Mouse (Mus musculus) naive thymus-derived CD4-positive, alpha-beta T cell, adult 2 months (primary cell): Measurements from ENCODE around the gene Slc35a5.

Experiments used
- DNase-seq: peaks from one replicate; pipeline ENCODE4 v3.0.0-alpha.2; 2011; ENCODE audit warnings: low read depth

Gene Slc35a5

DNA sequence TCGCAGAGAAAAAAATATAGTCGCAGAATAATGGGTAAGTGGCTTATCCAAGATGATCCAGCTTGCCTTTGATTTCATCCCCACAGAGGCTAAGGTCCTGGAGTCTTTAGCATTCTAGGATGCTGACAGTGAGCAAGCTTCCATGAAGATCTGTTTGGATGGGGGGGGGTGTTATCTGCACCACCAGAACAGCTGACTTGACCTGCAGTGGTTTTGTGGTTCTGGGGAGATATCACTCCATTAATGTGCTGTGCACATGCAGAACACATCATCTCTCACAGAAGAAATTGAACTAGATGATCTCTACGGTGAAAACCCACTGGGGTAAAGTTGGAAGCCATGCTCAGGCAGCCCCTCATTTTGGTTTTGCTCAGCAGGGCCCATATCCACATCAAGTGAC is 41.3 kb downstream of the Slc35a5 start:
- no peak for DNase-seq

DNA sequence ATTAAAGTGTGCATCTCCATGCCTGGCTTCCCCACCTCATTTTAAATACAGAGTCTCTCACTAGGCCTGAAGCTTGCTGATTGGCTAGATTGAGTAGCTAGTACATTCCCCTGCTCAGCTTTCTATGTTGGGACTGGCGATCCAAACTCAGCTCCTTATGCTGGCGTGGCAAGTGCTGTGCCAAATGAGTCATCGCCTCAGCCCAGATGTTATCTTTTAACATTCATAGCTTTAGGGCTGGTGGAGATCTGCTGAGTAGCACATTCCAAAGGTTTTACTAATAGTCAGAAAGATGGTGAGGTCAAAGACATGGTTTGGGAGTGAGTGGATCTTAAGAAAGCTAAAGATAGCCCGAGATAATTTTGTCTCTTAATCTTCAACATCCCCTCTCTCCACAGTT is 48.0 kb downstream of the Slc35a5 start:
- no peak for DNase-seq

DNA sequence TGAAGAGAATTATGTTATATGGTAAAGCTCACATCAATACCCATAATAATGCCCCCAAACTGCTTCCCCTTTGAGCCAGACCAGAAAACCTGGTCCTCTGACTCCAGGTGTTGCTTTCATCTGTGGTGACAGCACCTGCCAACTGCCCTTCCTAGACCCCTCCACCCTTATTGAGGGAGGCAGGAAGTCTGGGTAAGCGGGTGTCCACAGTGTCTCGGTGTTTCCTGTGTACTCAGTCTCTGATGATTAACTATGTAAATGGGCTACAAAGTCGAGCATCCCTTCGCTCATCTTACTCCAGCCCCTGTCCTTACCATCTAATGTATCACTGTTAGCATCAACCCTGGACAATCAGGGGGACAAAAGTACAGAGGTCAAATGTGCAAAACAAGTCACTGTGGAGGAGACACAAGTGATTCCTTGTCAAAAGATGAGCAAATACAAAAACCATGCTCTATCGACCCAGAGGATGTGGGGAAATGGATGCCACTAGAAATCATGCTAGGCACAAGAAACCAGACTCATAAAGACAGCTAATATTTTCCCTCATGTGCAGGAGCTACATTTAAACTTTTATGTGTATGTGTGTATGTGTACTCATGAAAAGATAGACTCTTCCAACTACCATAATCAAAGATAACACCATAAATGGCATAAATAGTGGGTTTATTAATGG is 50.2 kb downstream of the Slc35a5 start:
- DNase-seq: peak; percentile 11

DNA sequence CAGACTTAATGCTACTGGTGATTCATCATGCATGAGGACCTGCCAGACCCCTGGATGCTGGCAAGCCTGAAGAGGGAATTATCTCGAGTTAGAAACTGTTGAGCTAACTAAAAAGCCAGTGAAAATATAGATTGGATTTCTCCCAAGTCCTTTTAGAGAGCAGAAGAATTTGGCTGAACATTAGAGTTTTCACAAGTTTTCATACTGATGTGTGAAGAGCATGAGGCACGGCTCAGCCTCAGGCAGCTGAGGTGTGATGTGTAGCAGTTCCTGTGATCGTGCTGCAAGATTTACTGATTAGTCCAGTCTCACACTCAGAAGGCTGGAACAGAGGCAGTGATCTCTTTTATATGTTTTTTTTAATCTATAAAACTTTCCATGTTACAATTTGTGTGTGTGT is 53.5 kb downstream of the Slc35a5 start:
- DNase-seq: no peak

- no peak for DNase-seq
Observed at GRCm38 (mm10) chr16:45100892-45101291, 57.6 kb downstream of the Slc35a5 start.

DNA sequence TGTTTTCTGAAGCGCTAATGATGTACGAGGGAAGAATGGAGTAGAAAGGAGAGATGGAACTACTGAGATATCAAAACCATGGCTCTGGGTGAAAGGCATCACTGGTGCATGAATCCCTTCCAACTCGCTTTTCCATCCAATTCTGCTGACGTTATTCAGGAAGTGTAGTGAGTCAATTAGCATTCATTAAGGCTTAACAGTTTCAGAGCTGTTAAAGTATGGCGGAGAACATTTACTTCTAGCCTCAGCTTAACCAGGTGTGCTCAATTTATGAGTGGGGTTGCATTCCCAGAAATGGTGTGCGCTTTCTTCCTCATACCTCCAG is 59.7 kb downstream of the Slc35a5 start:
- no peak for DNase-seq

GRCm38 (mm10) chr16:45098186-45098885 is 60.2 kb downstream of the Slc35a5 start:
- no peak for DNase-seq

- no peak for DNase-seq
Observed at GRCm38 (mm10) chr16:45097467-45097866, 61.0 kb downstream of the Slc35a5 start.

GRCm38 (mm10) chr16:45095561-45096482 is 62.7 kb downstream of the Slc35a5 start:
- no peak for DNase-seq

DNA sequence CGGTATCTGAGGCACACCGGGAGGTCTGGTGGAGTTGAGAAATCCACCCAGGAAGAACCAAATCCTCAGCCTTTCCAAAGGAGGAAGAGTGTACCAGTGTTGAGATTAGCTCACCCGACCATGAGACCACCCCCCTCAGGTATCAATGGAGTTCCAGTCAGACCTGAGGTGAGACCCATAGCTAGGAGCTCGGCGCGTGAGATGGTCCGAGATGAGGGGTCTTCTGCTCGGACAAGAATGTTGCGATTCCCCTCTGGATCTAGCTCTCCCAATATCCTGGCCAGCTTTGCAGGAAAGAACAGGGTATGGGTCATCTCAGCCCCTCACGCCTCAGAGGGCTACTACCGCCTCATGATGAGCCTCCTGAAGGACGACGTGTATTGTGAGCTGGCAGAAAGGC is 63.5 kb downstream of the Slc35a5 start:
- DNase-seq: no peak

- peak; percentile 8 for DNase-seq
Observed at GRCm38 (mm10) chr16:45094136-45094756, 64.3 kb downstream of the Slc35a5 start.

DNA sequence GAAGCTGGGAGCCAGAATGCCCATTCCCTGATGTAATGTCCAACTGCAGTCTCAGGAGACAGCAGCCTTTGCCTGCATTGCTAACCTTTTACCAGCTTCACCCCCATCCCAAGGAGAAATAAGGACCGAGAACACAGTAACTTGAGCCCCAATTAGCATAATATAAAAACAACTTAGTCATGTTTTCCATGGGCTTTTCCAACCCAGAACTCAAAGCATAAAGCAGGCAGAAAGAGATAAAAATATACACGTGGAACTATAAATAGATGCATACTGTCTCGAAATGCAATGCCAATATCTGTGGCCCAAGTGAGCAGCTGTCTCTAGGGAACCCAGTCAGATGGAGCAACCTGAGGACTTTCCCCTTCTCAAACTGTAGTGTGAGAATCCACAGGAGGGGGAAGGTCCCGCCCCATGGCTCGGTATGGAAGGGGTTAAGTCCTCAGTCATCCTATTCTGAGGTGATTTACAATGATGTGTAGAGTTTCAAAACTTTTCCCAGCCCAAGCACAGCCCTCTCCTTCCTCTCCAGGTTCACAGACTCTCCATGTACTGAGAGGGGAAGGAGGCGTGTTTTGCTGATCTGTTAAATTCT is 65.3 kb downstream of the Slc35a5 start, which contains the start of gene Ccdc80:
Ccdc80 (plus strand) TSS at position 266 of the 595 bp plus-strand sequence.
- DNase-seq: no peak

- DNase-seq: peak; percentile 82
Observed at GRCm38 (mm10) chr16:45090005-45090404, 68.5 kb downstream of the Slc35a5 start.
